Mouse (Mus musculus): ENCODE data around the gene Ppef2. TPM values are rescaled to one million over a fixed set of nuclear protein-coding genes. Genes with fewer than 3 reads are reported as not detected.

Ppef2 gene
- polyA plus RNA-seq (2014; fragmentation: Nextera tagmentation; extraction: Ambion mirVana) = 0.22 and 0.36 TPM in 2 replicates

- H3K4me1 ChIP-seq (replicated peaks; ENCODE audit: control insufficient read depth, insufficient read depth, low read length) = no peaks in the 10 kb centered on the region
- ATAC-seq (replicated peaks; ENCODE audit: low FRiP score) (no peak), DNase-seq (ENCODE audit: low spot score) (no peak)
- H3K9me3 ChIP-seq (ENCODE audit: control insufficient read depth, low read length) = no peaks in the 10 kb centered on the region
- no peak within 1 kb of the TSS for H3K4me3 ChIP-seq (ENCODE audit: low read depth, low read length)
- H3K27me3 ChIP-seq (replicated peaks; ENCODE audit: control insufficient read depth, insufficient read depth, low read length) = peaks cover 22% of the 10 kb centered on the region
- no peaks in the 10 kb centered on the region for H3K36me3 ChIP-seq (ENCODE audit: control insufficient read depth, insufficient read depth, low read length)
- H3K4me2 ChIP-seq = no peak within 1 kb of the TSS
- WGBS = 26% methylated on average over 6 of the region's 6 CpGs
- H3K27ac ChIP-seq (ENCODE audit: low read depth, low read length) = no peak within 1 kb of the TSS
- no peak within 1 kb of the TSS for H3K9ac ChIP-seq (ENCODE audit: low read depth, low read length)
Observed at GRCm38 (mm10) chr5:92256218-92256617, at the start of gene Ppef2. TSS of gene Ppef2 (minus strand) at chr5:92256278.

- Histone ChIP-seq H3K27ac (ENCODE audit: low read depth, low read length) (no peak overlapping the region), H3K9ac (ENCODE audit: low read depth, low read length) (no peak overlapping the region), H3K4me3 (ENCODE audit: low read depth, low read length) (no peak overlapping the region), H3K9me3 (ENCODE audit: control insufficient read depth, low read length) (no peaks in the 10 kb centered on the region), H3K36me3 (ENCODE audit: control insufficient read depth, insufficient read depth, low read length) (peaks cover 51% of the 10 kb centered on the region), H3K4me2 (no peak overlapping the region), H3K4me1 (replicated peaks; ENCODE audit: control insufficient read depth, insufficient read depth, low read length) (peaks cover 8% of the 10 kb centered on the region), H3K27me3 (replicated peaks; ENCODE audit: control insufficient read depth, insufficient read depth, low read length) (no peaks in the 10 kb centered on the region)
- DNase-seq (ENCODE audit: low spot score) = no peak
- 85% methylated on average over 3 of the region's 3 CpGs for WGBS
- no peak for ATAC-seq (replicated peaks; ENCODE audit: low FRiP score)
Observed at GRCm38 (mm10) chr5:92304291-92304690, 48.2 kb upstream of the Ppef2 start.

GRCm38 (mm10) chr5:92302149-92302840, 46.2 kb upstream of the Ppef2 start:
- H3K27me3 ChIP-seq (replicated peaks; ENCODE audit: control insufficient read depth, insufficient read depth, low read length) = no peaks in the 10 kb centered on the region
- DNase-seq (ENCODE audit: low spot score) (no peak), ATAC-seq (replicated peaks; ENCODE audit: low FRiP score) (no peak)
- no peak overlapping the region for H3K4me2 ChIP-seq
- H3K36me3 ChIP-seq (ENCODE audit: control insufficient read depth, insufficient read depth, low read length) = peaks cover 57% of the 10 kb centered on the region
- H3K9ac ChIP-seq (ENCODE audit: low read depth, low read length) = no peak overlapping the region
- no peaks in the 10 kb centered on the region for H3K4me1 ChIP-seq (replicated peaks; ENCODE audit: control insufficient read depth, insufficient read depth, low read length)
- H3K9me3 ChIP-seq (ENCODE audit: control insufficient read depth, low read length) = no peaks in the 10 kb centered on the region
- 88% methylated on average over 13 of the region's 13 CpGs for WGBS
- no peak overlapping the region for H3K4me3 ChIP-seq (ENCODE audit: low read depth, low read length)
- no peak overlapping the region for H3K27ac ChIP-seq (ENCODE audit: low read depth, low read length)

- no peak overlapping the region for H3K9ac ChIP-seq (ENCODE audit: low read depth, low read length)
- no peak overlapping the region for H3K4me2 ChIP-seq
- no peaks in the 10 kb centered on the region for H3K4me1 ChIP-seq (replicated peaks; ENCODE audit: control insufficient read depth, insufficient read depth, low read length)
- peaks cover 39% of the 10 kb centered on the region for H3K36me3 ChIP-seq (ENCODE audit: control insufficient read depth, insufficient read depth, low read length)
- WGBS = 89% methylated on average over 2 of the region's 2 CpGs
- no peak overlapping the region for H3K27ac ChIP-seq (ENCODE audit: low read depth, low read length)
- ATAC-seq (replicated peaks; ENCODE audit: low FRiP score) (no peak), DNase-seq (ENCODE audit: low spot score) (no peak)
- no peaks in the 10 kb centered on the region for H3K27me3 ChIP-seq (replicated peaks; ENCODE audit: control insufficient read depth, insufficient read depth, low read length)
- H3K9me3 ChIP-seq (ENCODE audit: control insufficient read depth, low read length) = no peaks in the 10 kb centered on the region
- H3K4me3 ChIP-seq (ENCODE audit: low read depth, low read length) = no peak overlapping the region
Observed at GRCm38 (mm10) chr5:92294525-92294924, 38.4 kb upstream of the Ppef2 start.

- Histone ChIP-seq H3K36me3 (ENCODE audit: control insufficient read depth, insufficient read depth, low read length) (peaks cover 49% of the 10 kb centered on the region), H3K4me2 (no peak overlapping the region), H3K4me3 (ENCODE audit: low read depth, low read length) (no peak overlapping the region), H3K9ac (ENCODE audit: low read depth, low read length) (no peak overlapping the region), H3K27me3 (replicated peaks; ENCODE audit: control insufficient read depth, insufficient read depth, low read length) (no peaks in the 10 kb centered on the region), H3K4me1 (replicated peaks; ENCODE audit: control insufficient read depth, insufficient read depth, low read length) (no peaks in the 10 kb centered on the region), H3K27ac (ENCODE audit: low read depth, low read length) (no peak overlapping the region), H3K9me3 (ENCODE audit: control insufficient read depth, low read length) (no peaks in the 10 kb centered on the region)
- WGBS = 90% methylated on average over 6 of the region's 6 CpGs
- ATAC-seq (replicated peaks; ENCODE audit: low FRiP score) = no peak
- no peak for DNase-seq (ENCODE audit: low spot score)
Observed at GRCm38 (mm10) chr5:92291652-92292414, 35.8 kb upstream of the Ppef2 start.

GRCm38 (mm10) chr5:92287840-92288239, 31.8 kb upstream of the Ppef2 start:
- H3K36me3 ChIP-seq (ENCODE audit: control insufficient read depth, insufficient read depth, low read length) = peaks cover 49% of the 10 kb centered on the region
- WGBS = 77% methylated on average over 6 of the region's 6 CpGs

GRCm38 (mm10) chr5:92283107-92283506, 27.0 kb upstream of the Ppef2 start:
- Histone ChIP-seq H3K27ac (ENCODE audit: low read depth, low read length) (no peak overlapping the region), H3K4me1 (replicated peaks; ENCODE audit: control insufficient read depth, insufficient read depth, low read length) (peaks cover 21% of the 10 kb centered on the region), H3K27me3 (replicated peaks; ENCODE audit: control insufficient read depth, insufficient read depth, low read length) (no peaks in the 10 kb centered on the region), H3K36me3 (ENCODE audit: control insufficient read depth, insufficient read depth, low read length) (peaks cover 22% of the 10 kb centered on the region), H3K9me3 (ENCODE audit: control insufficient read depth, low read length) (no peaks in the 10 kb centered on the region), H3K9ac (ENCODE audit: low read depth, low read length) (no peak overlapping the region), H3K4me3 (ENCODE audit: low read depth, low read length) (no peak overlapping the region), H3K4me2 (peak overlapping the region; percentile 29)
- no peak for DNase-seq (ENCODE audit: low spot score)
- ATAC-seq (replicated peaks; ENCODE audit: low FRiP score) = peak; percentile 81
- 45% methylated on average over 3 of the region's 3 CpGs for WGBS

More at GRCm38 (mm10) chr5:92287840-92288239, 31.8 kb upstream of the Ppef2 start:
- ATAC-seq (replicated peaks; ENCODE audit: low FRiP score) = no peak
- Histone ChIP-seq H3K4me3 (ENCODE audit: low read depth, low read length) (no peak overlapping the region), H3K4me1 (replicated peaks; ENCODE audit: control insufficient read depth, insufficient read depth, low read length) (peaks cover 8% of the 10 kb centered on the region), H3K9me3 (ENCODE audit: control insufficient read depth, low read length) (no peaks in the 10 kb centered on the region), H3K4me2 (no peak overlapping the region), H3K9ac (ENCODE audit: low read depth, low read length) (no peak overlapping the region), H3K27ac (ENCODE audit: low read depth, low read length) (no peak overlapping the region), H3K27me3 (replicated peaks; ENCODE audit: control insufficient read depth, insufficient read depth, low read length) (no peaks in the 10 kb centered on the region)
- no peak for DNase-seq (ENCODE audit: low spot score)

- Histone ChIP-seq H3K36me3 (ENCODE audit: control insufficient read depth, insufficient read depth, low read length) (peaks cover 17% of the 10 kb centered on the region), H3K27me3 (replicated peaks; ENCODE audit: control insufficient read depth, insufficient read depth, low read length) (no peaks in the 10 kb centered on the region), H3K9me3 (ENCODE audit: control insufficient read depth, low read length) (no peaks in the 10 kb centered on the region), H3K4me3 (ENCODE audit: low read depth, low read length) (no peak overlapping the region), H3K4me1 (replicated peaks; ENCODE audit: control insufficient read depth, insufficient read depth, low read length) (peaks cover 21% of the 10 kb centered on the region), H3K4me2 (peak overlapping the region; percentile 29; the same call in 1 of the 2 replicates), H3K9ac (ENCODE audit: low read depth, low read length) (no peak overlapping the region), H3K27ac (ENCODE audit: low read depth, low read length) (no peak overlapping the region)
- no peak for ATAC-seq (replicated peaks; ENCODE audit: low FRiP score)
- 77% methylated on average over 4 of the region's 4 CpGs for WGBS
- no peak for DNase-seq (ENCODE audit: low spot score)
Observed at GRCm38 (mm10) chr5:92282571-92282970, 26.5 kb upstream of the Ppef2 start.
